Mouse (Mus musculus): ENCODE data around the gene Klf1.

GRCm38 (mm10) chr8:84934860-84935259 is 33.1 kb downstream of the Klf1 start:
- TF ChIP-seq POLR2A (IDR thresholded peaks at IDR 0.05; ENCODE audit: borderline replicate concordance, extremely low read depth, insufficient read depth, insufficient read length, poor library complexity, severe bottlenecking) (no peak), CTCF (IDR thresholded peaks at IDR 0.05; ENCODE audit: borderline replicate concordance, extremely low read depth, insufficient read depth, insufficient read length) (no peak)

Measured in brain, embryonic 14.5 days (tissue).